Mouse (Mus musculus): Measurements from ENCODE around the gene Cnpy1. TPM values are rescaled to one million over a fixed set of nuclear protein-coding genes. Genes with fewer than 3 reads are reported as not detected.

Cnpy1 gene
- polyA plus RNA-seq (2015; fragmentation: Nextera tagmentation; extraction: Ambion mirVana): 0.42 and 0.51 TPM in 2 replicates

DNA sequence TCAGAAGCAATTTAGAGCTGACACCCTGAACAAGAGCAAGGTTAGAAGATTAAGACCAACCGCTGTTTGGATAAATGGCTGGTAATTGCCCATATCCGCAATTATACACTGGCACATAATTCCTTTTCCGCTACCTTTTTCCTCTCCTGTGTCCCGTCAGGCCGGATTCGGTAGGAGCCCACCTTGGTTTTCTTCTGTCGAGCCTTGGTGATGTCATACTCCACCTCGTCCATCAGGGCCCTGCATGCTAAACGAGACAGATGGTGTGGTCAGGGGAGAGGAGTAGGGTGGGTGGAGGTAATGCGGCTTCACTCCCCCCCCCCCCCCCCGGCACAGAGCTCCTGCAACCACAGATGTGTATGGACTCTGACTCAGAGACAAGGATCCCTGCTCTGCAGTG, at the start of gene Cnpy1:
Gene Cnpy1, minus strand, starts transcription at position 233 of the 400 bp plus-strand sequence.
- Histone ChIP-seq H3K9me3 (replicated peaks) (no peaks in the 10 kb centered on the region), H3K27me3 (replicated peaks) (no peaks in the 10 kb centered on the region), H3K36me3 (no peaks in the 10 kb centered on the region), H3K27ac (replicated peaks) (no peak within 1 kb of the TSS), H3K4me3 (replicated peaks) (no peak within 1 kb of the TSS), H3K9ac (replicated peaks) (no peak within 1 kb of the TSS), H3K4me1 (no peaks in the 10 kb centered on the region), H3K4me2 (no peak within 1 kb of the TSS)
- WGBS: 70% methylated on average over 11 of the region's 11 CpGs
- no peak for ATAC-seq (ENCODE audit: low FRiP score)

DNA sequence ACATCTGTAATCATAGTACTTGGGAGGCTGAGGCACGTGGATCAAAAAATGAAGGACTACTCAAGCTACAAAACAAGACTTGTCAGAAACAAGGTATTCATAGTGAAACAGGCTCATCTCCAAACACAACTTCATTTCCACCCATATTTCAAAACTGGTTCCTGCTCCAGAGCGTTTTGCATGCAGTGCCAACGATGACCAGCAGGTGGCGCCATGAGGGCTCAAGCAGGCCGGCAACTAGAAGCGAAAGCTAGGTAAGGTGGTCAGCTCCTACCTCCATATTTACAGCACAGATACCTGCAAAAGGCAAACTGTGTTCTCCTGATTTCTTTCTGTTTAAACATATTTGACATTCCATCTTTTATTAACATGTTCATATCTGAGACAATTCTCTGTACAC, 48.4 kb upstream of the Cnpy1 start:
- Histone ChIP-seq H3K27me3 (replicated peaks) (no peaks in the 10 kb centered on the region), H3K36me3 (no peaks in the 10 kb centered on the region), H3K4me1 (no peaks in the 10 kb centered on the region), H3K4me2 (no peak overlapping the region), H3K4me3 (replicated peaks) (no peak overlapping the region), H3K9me3 (replicated peaks) (no peaks in the 10 kb centered on the region), H3K9ac (replicated peaks) (no peak overlapping the region), H3K27ac (replicated peaks) (no peak overlapping the region)
- 8% methylated on average over 6 of the region's 6 CpGs for WGBS
- no peak for ATAC-seq (ENCODE audit: low FRiP score)

GRCm38 (mm10) chr5:28292281-28292680, 46.7 kb upstream of the Cnpy1 start:
- Histone ChIP-seq H3K27ac (replicated peaks) (no peak overlapping the region), H3K9me3 (replicated peaks) (no peaks in the 10 kb centered on the region), H3K4me1 (no peaks in the 10 kb centered on the region), H3K4me2 (no peak overlapping the region), H3K4me3 (replicated peaks) (no peak overlapping the region), H3K27me3 (replicated peaks) (no peaks in the 10 kb centered on the region), H3K9ac (replicated peaks) (no peak overlapping the region), H3K36me3 (no peaks in the 10 kb centered on the region)
- WGBS: 17% methylated on average over 3 of the region's 3 CpGs
- no peak for ATAC-seq (ENCODE audit: low FRiP score)

DNA sequence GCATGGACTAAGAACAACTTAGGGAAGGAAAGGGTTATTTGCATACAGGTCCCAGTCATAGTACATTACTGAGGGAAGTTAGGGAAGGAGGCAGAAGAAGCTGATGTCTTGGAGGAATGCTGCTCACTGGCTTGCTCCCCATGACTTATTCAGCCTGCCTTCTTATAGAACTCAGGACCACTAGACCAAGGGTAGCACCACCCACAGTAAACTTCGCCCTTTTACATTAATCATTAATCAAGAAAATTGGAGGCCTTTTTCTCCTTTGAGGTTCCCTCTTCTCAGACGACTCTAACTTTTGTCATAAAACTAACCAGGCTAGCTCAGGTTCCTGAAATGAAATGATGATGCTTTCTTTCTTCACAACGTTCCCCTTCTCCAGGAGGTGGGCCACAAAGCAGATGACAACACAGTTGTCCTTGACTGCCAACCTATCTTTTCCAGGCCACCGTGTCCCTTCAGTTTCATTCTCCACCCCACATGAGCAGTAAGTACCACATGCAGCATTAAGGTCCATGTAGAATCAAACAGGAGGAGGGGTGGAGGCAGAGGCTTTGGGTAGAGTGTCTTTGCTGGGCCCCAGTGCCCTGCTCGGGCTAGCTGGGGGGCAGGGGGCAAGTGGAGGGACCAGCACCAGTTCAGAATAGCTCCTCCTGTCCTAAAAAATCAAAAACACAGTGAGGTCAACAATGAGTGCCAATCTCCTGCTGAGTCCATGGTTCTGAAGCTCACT, 45.7 kb upstream of the Cnpy1 start:
- no peaks in the 10 kb centered on the region for H3K27me3 ChIP-seq (replicated peaks)
- no peak overlapping the region for H3K9ac ChIP-seq (replicated peaks)
- no peak overlapping the region for H3K4me3 ChIP-seq (replicated peaks)
- WGBS: 77% methylated on average over 5 of the region's 5 CpGs
- no peak for ATAC-seq (ENCODE audit: low FRiP score)
- no peaks in the 10 kb centered on the region for H3K4me1 ChIP-seq
- no peaks in the 10 kb centered on the region for H3K9me3 ChIP-seq (replicated peaks)
- no peak overlapping the region for H3K27ac ChIP-seq (replicated peaks)
- H3K4me2 ChIP-seq: no peak overlapping the region
- H3K36me3 ChIP-seq: no peaks in the 10 kb centered on the region

GRCm38 (mm10) chr5:28290630-28291029, 45.0 kb upstream of the Cnpy1 start:
- Histone ChIP-seq H3K4me1 (no peaks in the 10 kb centered on the region), H3K9me3 (replicated peaks) (no peaks in the 10 kb centered on the region), H3K4me2 (no peak overlapping the region), H3K27ac (replicated peaks) (no peak overlapping the region), H3K9ac (replicated peaks) (no peak overlapping the region), H3K27me3 (replicated peaks) (no peaks in the 10 kb centered on the region), H3K36me3 (no peaks in the 10 kb centered on the region), H3K4me3 (replicated peaks) (no peak overlapping the region)
- no peak for ATAC-seq (ENCODE audit: low FRiP score)
- 28% methylated on average over 1 of the region's 1 CpGs for WGBS

DNA sequence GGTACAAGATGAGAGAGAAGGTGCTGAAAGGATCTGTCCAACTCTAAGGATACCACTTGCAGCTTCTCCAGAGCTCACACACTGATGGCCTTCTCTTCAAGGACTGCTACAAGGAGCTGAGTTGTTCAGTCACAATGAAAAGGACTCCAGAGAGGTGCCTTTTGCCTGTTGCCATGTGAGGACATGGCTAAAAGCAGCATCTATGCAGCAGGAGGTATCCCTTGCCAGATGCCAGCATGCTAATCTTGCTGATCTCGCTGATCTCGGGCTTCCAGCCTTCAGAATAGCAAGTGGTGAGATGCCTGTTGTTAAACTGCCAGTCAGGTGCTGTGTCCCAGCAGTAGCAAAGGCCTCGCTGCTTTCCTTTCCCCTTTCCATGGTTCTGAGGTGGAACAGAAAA, 43.5 kb upstream of the Cnpy1 start:
- Histone ChIP-seq H3K4me3 (replicated peaks) (no peak overlapping the region), H3K27ac (replicated peaks) (no peak overlapping the region), H3K9me3 (replicated peaks) (no peaks in the 10 kb centered on the region), H3K4me2 (no peak overlapping the region), H3K36me3 (no peaks in the 10 kb centered on the region), H3K9ac (replicated peaks) (no peak overlapping the region), H3K27me3 (replicated peaks) (no peaks in the 10 kb centered on the region), H3K4me1 (no peaks in the 10 kb centered on the region)
- no peak for ATAC-seq (ENCODE audit: low FRiP score)
- 60% methylated on average over 3 of the region's 3 CpGs for WGBS

DNA sequence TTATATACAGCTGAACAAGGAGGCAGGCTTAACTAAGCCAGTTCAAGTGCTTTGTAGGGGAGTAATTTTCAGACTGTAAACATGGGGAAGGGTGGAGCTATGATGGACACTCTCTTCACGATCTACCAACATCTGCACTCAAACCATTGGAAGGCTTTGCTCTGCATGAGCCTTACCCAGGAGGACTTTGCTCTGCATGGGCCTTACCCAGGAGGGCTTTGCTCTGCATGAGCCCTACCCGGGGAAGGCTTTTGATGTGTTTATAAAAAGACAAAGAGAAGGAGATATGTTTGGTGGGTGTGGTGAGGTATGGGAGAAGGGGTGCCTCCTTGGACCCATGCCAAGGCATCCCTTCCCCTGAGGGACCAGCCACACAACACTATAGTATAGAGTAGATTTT, 31.7 kb upstream of the Cnpy1 start:
- Histone ChIP-seq H3K27ac (replicated peaks) (no peak overlapping the region), H3K27me3 (replicated peaks) (no peaks in the 10 kb centered on the region), H3K9me3 (replicated peaks) (no peaks in the 10 kb centered on the region), H3K36me3 (no peaks in the 10 kb centered on the region), H3K4me2 (no peak overlapping the region), H3K4me3 (replicated peaks) (no peak overlapping the region), H3K9ac (replicated peaks) (no peak overlapping the region), H3K4me1 (no peaks in the 10 kb centered on the region)
- ATAC-seq (ENCODE audit: low FRiP score): no peak
- WGBS: 66% methylated on average over 2 of the region's 2 CpGs

DNA sequence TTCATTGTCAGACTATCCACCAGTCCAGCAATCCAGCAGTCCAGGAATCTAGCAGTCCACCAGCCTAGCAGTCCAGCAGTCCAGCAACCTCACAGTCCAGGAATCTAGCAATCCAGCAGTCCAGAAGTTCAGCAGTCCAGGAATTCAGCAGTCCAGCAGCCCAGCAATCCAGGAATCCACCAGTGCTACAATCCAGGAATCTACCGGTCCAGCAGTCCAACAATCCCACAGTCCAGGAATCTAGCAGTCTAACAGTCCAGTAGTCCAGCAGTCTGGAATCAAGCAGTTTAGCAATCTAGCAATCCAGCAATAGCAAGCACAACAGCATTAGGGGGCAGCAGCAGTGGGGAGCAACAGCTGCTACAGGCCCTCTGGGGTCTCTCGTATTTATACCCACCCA, 27.2 kb upstream of the Cnpy1 start:
- no peaks in the 10 kb centered on the region for H3K27me3 ChIP-seq (replicated peaks)
- 80% methylated on average over 2 of the region's 2 CpGs for WGBS
- no peak overlapping the region for H3K4me2 ChIP-seq
- H3K9me3 ChIP-seq (replicated peaks): no peaks in the 10 kb centered on the region
- H3K4me3 ChIP-seq (replicated peaks): no peak overlapping the region
- no peak overlapping the region for H3K27ac ChIP-seq (replicated peaks)
- no peaks in the 10 kb centered on the region for H3K4me1 ChIP-seq
- no peaks in the 10 kb centered on the region for H3K36me3 ChIP-seq
- no peak for ATAC-seq (ENCODE audit: low FRiP score)
- H3K9ac ChIP-seq (replicated peaks): no peak overlapping the region

GRCm38 (mm10) chr5:28269469-28269991, 23.9 kb upstream of the Cnpy1 start:
- Histone ChIP-seq H3K36me3 (no peaks in the 10 kb centered on the region), H3K4me1 (no peaks in the 10 kb centered on the region), H3K4me3 (replicated peaks) (no peak overlapping the region), H3K27ac (replicated peaks) (no peak overlapping the region), H3K9me3 (replicated peaks) (no peaks in the 10 kb centered on the region), H3K9ac (replicated peaks) (no peak overlapping the region), H3K4me2 (no peak overlapping the region), H3K27me3 (replicated peaks) (no peaks in the 10 kb centered on the region)
- WGBS: 75% methylated on average over 6 of the region's 6 CpGs
- no peak for ATAC-seq (ENCODE audit: low FRiP score)

DNA sequence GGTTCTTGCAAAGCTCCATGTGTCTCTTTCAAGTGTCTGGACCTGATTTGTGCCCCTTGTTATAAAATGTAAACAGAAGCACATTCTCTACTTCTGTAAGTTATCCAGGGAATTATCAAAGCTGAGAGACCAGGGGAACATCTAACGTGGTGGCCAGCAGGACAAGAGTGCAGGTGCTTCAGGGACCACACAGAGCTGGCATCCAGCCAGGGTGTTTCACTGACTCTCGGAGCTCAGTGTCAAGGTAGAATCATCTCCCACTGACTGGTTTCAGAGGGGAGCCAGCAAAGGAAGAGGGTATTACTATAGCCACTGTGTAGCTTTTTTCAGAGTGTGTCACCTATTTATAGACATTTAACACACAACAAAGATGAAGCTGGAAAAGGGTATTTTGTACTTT, 22.0 kb upstream of the Cnpy1 start:
- no peak overlapping the region for H3K27ac ChIP-seq (replicated peaks)
- H3K4me2 ChIP-seq: no peak overlapping the region
- H3K4me1 ChIP-seq: no peaks in the 10 kb centered on the region
- no peak for ATAC-seq (ENCODE audit: low FRiP score)
- H3K36me3 ChIP-seq: no peaks in the 10 kb centered on the region
- WGBS: 49% methylated on average over 2 of the region's 2 CpGs
- H3K27me3 ChIP-seq (replicated peaks): no peaks in the 10 kb centered on the region
- H3K9me3 ChIP-seq (replicated peaks): no peaks in the 10 kb centered on the region
- no peak overlapping the region for H3K9ac ChIP-seq (replicated peaks)
- no peak overlapping the region for H3K4me3 ChIP-seq (replicated peaks)

DNA sequence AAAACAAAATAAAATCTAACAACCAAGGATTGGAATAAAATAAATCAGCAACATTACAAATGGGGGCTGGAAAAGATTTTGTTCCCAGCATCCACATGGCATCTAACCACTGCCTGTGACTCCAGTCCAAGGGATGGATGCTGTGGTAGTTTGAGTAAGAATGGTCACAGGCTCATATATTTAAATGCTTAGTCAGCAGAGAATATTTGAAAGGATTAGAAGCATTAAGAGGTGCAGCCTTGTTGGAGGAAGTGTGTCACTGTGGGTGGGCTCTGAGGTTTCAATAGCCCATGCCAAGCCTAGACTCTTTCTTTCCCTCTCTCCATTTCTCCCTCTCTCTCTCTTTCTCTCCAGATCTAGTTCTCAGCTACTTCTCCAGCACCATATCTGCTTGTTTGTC, 20.0 kb upstream of the Cnpy1 start:
- Histone ChIP-seq H3K9ac (replicated peaks) (no peak overlapping the region), H3K4me3 (replicated peaks) (no peak overlapping the region), H3K27me3 (replicated peaks) (no peaks in the 10 kb centered on the region), H3K4me2 (no peak overlapping the region), H3K9me3 (replicated peaks) (no peaks in the 10 kb centered on the region), H3K36me3 (no peaks in the 10 kb centered on the region), H3K27ac (replicated peaks) (no peak overlapping the region), H3K4me1 (no peaks in the 10 kb centered on the region)
- ATAC-seq (ENCODE audit: low FRiP score): no peak

DNA sequence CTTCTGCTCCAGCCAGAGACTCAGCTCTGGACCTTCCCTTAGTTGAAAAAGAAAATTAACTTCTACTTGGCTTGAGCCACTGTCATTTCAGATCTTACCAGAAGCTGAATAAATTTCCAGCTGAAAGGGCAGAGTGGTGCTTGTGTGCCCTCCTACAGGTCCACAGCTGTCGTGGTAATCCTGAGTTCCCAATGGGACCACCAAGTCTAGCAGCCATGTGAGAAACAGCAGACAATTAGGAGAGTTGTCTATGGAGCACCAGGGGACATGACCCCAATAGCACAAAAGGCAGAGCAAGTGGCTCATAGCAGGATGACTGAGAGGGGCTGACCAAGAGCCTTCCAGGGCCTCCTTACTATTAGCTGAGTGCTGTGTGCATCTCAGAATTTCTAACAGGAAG, 18.2 kb upstream of the Cnpy1 start:
- Histone ChIP-seq H3K9me3 (replicated peaks) (no peaks in the 10 kb centered on the region), H3K4me3 (replicated peaks) (no peak overlapping the region), H3K27ac (replicated peaks) (no peak overlapping the region), H3K4me1 (no peaks in the 10 kb centered on the region), H3K27me3 (replicated peaks) (no peaks in the 10 kb centered on the region), H3K4me2 (no peak overlapping the region), H3K36me3 (no peaks in the 10 kb centered on the region), H3K9ac (replicated peaks) (no peak overlapping the region)
- ATAC-seq (ENCODE audit: low FRiP score): no peak
- WGBS: 6% methylated on average over 1 of the region's 1 CpGs
